Mouse (Mus musculus) kidney, embryonic 16.5 days (tissue): ENCODE results near the gene Gm26992. TPM values are rescaled to one million over a fixed set of nuclear protein-coding genes. Genes with fewer than 3 reads are reported as not detected.
"Not testable (repeated sequence)": the region's sequence is repeated elsewhere in the genome, so short reads cannot be mapped to it uniquely, and the experiment has no call there.

ENCODE experiments used
- ATAC-seq: fragments of 200-750 bp; cut with Nextera tagmentation; 2 replicates; pipeline ENCODE4 v1.8.0; 2017; ENCODE audit warnings: moderate TSS enrichment; ENCODE audit not compliant: low FRiP score, low TSS enrichment
- H3K27ac ChIP-seq: fragments of 300-500 bp; sonication (generic); 2 replicates; pipeline ENCODE4 v1.5.1; 2014; ENCODE audit warnings: low read length
- H3K27me3 ChIP-seq: fragments of 300-500 bp; sonication (generic); 2 replicates; pipeline ENCODE4 v1.6.1; 2014; ENCODE audit warnings: low read length, control low read depth, mixed read lengths; ENCODE audit not compliant: insufficient read depth
- H3K36me3 ChIP-seq: fragments of 300-500 bp; sonication (generic); 2 replicates; pipeline ENCODE4 v1.6.1; 2014; ENCODE audit warnings: low read length, control low read depth, mixed read lengths; ENCODE audit not compliant: insufficient read depth
- H3K4me1 ChIP-seq: fragments of 300-500 bp; sonication (generic); 2 replicates; pipeline ENCODE4 v1.6.1; 2014; ENCODE audit warnings: low read length, control low read depth, mixed read lengths; ENCODE audit not compliant: insufficient read depth
- H3K4me2 ChIP-seq: fragments of 300-500 bp; sonication (generic); replicated peaks from 2 replicates; pipeline ENCODE4 v1.6.1; 2014; ENCODE audit warnings: low read depth, low read length
- H3K4me3 ChIP-seq: fragments of 300-500 bp; sonication (generic); 2 replicates; pipeline ENCODE4 v1.5.1; 2014; ENCODE audit warnings: mild to moderate bottlenecking, low read length
- H3K9ac ChIP-seq: fragments of 300-500 bp; sonication (generic); replicated peaks from 2 replicates; pipeline ENCODE4 v1.6.1; 2014; ENCODE audit warnings: low read length
- H3K9me3 ChIP-seq: fragments of 300-500 bp; sonication (generic); 2 replicates; pipeline ENCODE4 v1.6.1; 2016; ENCODE audit warnings: low read length, control low read depth
- WGBS: fragments of 180-500 bp; shearing (Covaris S2); extraction: QIAGEN DNeasy Blood & Tissue Kit; methylation state at CpG from one replicate; pipeline ENCODE4 v1.1.7; 2014; 5-methylcytosine and 5-hydroxymethylcytosine counted together
- polyA plus RNA-seq: library from polyadenylated mRNA; unstranded; fragments of >200 nt; fragmentation: Nextera tagmentation; extraction: Ambion mirVana; gene quantifications from 2 replicates; pipeline ENCODE4 v1.2.1, GENCODE M21; 2015

Gm26992 gene
- polyA plus RNA-seq, 1 experiment from 2014 or later = not detected

DNA sequence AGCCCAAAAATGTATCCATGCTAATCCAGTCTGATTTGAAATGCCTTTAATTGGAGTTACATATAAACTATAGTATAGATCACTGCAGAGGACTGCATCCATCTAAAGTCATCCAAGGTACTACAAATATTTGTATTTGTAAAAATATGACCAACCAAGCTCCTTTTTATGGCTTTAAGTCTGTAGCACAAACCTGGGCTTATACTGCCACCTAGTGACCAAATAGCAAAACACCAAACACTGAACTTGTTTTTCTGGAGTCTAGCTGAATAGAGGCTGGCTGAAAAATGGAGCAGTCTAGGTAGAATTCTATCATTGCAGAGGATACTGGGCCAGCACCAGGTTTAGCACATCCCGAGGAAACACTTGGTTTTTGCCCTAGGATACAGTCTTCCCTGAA lies 19.0 kb downstream of the Gm26992 start:
- 0% methylated on average over 1 of the region's 1 CpGs for WGBS
- Histone ChIP-seq H3K4me3 (no peak overlapping the region), H3K4me1 (no peaks in the 10 kb centered on the region), H3K27me3 (peaks cover 38% of the 10 kb centered on the region), H3K9ac (no peak overlapping the region), H3K4me2 (no peak overlapping the region), H3K27ac (no peak overlapping the region), H3K9me3 (no peaks in the 10 kb centered on the region), H3K36me3 (no peaks in the 10 kb centered on the region)
- ATAC-seq = no peak

- Histone ChIP-seq H3K27me3 (peaks cover 40% of the 10 kb centered on the region), H3K36me3 (no peaks in the 10 kb centered on the region), H3K4me1 (no peaks in the 10 kb centered on the region), H3K4me2 (no peak overlapping the region), H3K9ac (no peak overlapping the region), H3K27ac (no peak overlapping the region), H3K9me3 (no peaks in the 10 kb centered on the region), H3K4me3 (no peak overlapping the region)
- 43% methylated on average over 7 of the region's 7 CpGs for WGBS
- ATAC-seq = no peak
Observed at GRCm38 (mm10) chrX:103443755-103444154, 21.9 kb downstream of the Gm26992 start.

DNA sequence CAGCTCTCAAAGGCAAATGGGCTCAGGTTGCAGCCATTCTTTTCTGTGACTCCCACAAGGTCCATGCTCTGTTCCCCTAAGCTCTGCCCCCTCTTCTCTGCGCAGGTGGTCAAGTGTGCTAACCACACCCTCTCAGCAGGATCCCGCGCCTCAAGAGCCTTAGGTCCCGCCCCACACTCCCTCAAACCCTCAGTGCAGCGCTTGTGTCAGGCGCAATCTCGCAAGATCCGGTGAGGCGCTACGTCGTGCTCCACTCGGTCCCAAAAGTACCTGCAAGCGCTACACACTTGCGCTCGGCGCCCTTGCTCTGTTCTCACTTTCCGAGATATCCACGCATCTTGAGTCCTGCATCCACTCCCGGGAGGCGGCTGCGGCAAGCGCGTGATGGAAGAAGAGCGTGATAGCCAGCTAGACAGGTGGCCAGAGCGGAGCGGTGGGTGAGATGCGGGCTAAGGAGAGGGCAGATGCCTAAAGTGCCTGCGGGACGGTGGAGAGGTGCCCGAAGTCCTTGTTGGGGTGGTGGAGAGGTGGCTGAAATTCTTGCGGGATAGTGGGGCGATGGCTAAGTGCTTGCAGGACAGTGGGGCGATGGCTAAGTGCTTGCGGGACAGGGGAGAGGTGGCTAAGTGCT lies 25.8 kb downstream of the Gm26992 start:
- Histone ChIP-seq H3K36me3 (no peaks in the 10 kb centered on the region), H3K27me3 (peaks cover 39% of the 10 kb centered on the region), H3K4me1 (no peaks in the 10 kb centered on the region), H3K9ac (peak overlapping the region; percentile 2; the same call in 1 of the 2 replicates), H3K4me2 (peak overlapping the region; percentile 59), H3K4me3 (peak overlapping the region; percentile 34), H3K9me3 (no peaks in the 10 kb centered on the region), H3K27ac (no peak overlapping the region)
- ATAC-seq = peak; percentile 73; the same call in 1 of the 2 replicates
- 10% methylated on average over 34 of the region's 34 CpGs for WGBS

GRCm38 (mm10) chrX:103448429-103448828 lies 26.6 kb downstream of the Gm26992 start:
- WGBS = 46% methylated on average over 10 of the region's 13 CpGs
- not testable (repeated sequence) for H3K9ac ChIP-seq, H3K9me3 ChIP-seq, H3K36me3 ChIP-seq, ATAC-seq, H3K4me1 ChIP-seq, H3K27ac ChIP-seq
- Histone ChIP-seq H3K4me2 (peak overlapping the region; percentile 59; the same call in 1 of the 2 replicates), H3K27me3 (peaks cover 39% of the 10 kb centered on the region), H3K4me3 (peak overlapping the region; percentile 34; the same call in 1 of the 2 replicates)

DNA sequence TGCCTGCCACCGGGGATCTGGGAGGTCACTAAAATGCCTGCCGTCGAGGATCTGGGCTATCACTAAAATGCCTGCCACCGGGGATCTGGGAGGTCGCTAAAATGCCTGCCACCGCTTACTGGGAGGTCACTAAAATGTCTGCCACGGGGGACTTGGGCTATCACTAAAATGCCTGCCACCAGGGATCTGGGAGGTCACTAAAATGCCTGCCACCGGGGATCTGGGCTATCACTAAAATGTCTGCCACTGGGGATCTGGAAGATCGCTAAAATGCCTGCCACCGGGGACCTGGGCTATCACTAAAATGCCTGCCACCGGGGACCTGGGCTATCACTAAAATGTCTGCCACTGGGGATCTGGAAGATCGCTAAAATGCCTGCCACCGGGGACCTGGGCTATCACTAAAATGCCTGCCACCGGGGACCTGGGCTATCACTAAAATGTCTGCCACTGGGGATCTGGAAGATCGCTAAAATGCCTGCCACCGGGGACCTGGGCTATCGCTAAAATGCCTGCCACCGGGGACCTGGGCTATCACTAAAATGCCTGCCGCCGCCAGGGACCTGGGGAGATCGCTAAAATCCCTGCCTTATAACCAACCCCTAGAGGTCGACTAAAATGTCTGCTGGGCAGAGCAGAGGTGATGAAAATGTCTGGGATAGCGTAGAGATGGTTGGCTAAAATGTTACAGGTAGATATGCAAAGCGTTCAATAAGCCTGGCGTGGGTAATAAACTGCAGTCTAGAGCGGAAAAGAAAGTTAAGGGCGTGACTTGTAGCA lies 27.3 kb downstream of the Gm26992 start:
- not testable (repeated sequence) for H3K4me1 ChIP-seq, H3K9ac ChIP-seq, H3K4me2 ChIP-seq, H3K36me3 ChIP-seq, ATAC-seq, H3K9me3 ChIP-seq, H3K4me3 ChIP-seq, H3K27ac ChIP-seq
- H3K27me3 ChIP-seq = peaks cover 38% of the 10 kb centered on the region
- 71% methylated on average over 18 of the region's 27 CpGs for WGBS

- Histone ChIP-seq H3K4me2 (no peak overlapping the region), H3K36me3 (no peaks in the 10 kb centered on the region), H3K27ac (no peak overlapping the region), H3K9me3 (no peaks in the 10 kb centered on the region), H3K4me1 (no peaks in the 10 kb centered on the region), H3K9ac (no peak overlapping the region), H3K27me3 (peaks cover 16% of the 10 kb centered on the region), H3K4me3 (no peak overlapping the region)
- ATAC-seq = no peak
- 71% methylated on average over 6 of the region's 6 CpGs for WGBS
Observed at GRCm38 (mm10) chrX:103452815-103453214, 31.0 kb downstream of the Gm26992 start.

- H3K27ac ChIP-seq = no peak overlapping the region
- no peaks in the 10 kb centered on the region; the same call in 1 of the 2 replicates for H3K36me3 ChIP-seq
- no peaks in the 10 kb centered on the region for H3K4me1 ChIP-seq
- no peaks in the 10 kb centered on the region for H3K9me3 ChIP-seq
- no peak overlapping the region for H3K4me3 ChIP-seq
- no peak overlapping the region for H3K9ac ChIP-seq
- WGBS = 72% methylated on average over 5 of the region's 5 CpGs
- no peak overlapping the region for H3K4me2 ChIP-seq
- no peaks in the 10 kb centered on the region for H3K27me3 ChIP-seq
- no peak for ATAC-seq
Observed at GRCm38 (mm10) chrX:103460056-103460455, 38.2 kb downstream of the Gm26992 start.

- ATAC-seq = no peak
- H3K4me2 ChIP-seq = no peak overlapping the region
- no peaks in the 10 kb centered on the region for H3K36me3 ChIP-seq
- no peaks in the 10 kb centered on the region for H3K27me3 ChIP-seq
- WGBS = 81% methylated on average over 2 of the region's 2 CpGs
- H3K4me3 ChIP-seq = no peak overlapping the region
- H3K9ac ChIP-seq = no peak overlapping the region
- H3K9me3 ChIP-seq = no peaks in the 10 kb centered on the region
- no peaks in the 10 kb centered on the region for H3K4me1 ChIP-seq
- H3K27ac ChIP-seq = no peak overlapping the region
Observed at GRCm38 (mm10) chrX:103468998-103469397, 47.2 kb downstream of the Gm26992 start.

DNA sequence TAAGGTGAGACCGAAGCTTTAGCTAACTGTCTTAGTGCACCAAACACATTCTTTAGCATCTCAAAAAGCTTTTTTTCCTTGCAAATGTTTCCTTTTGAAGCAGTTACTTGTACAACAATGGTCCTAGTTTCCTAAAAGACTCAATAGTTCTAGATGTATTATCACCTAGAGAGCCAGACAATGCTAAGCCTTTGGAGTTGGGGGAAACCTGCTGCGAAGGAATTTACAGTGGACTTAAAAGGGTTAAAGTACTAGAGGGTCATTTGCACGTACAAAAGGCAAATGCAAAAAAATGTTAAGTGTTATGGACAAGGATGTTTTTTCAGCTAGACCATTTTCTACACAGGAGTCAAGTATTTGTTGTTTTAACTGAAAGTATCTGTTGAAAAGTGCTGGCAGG lies 50.5 kb downstream of the Gm26992 start:
- no peaks in the 10 kb centered on the region for H3K4me1 ChIP-seq
- H3K36me3 ChIP-seq = no peaks in the 10 kb centered on the region
- H3K9ac ChIP-seq = no peak overlapping the region
- H3K4me3 ChIP-seq = no peak overlapping the region
- no peak overlapping the region for H3K4me2 ChIP-seq
- H3K27ac ChIP-seq = no peak overlapping the region
- H3K27me3 ChIP-seq = no peaks in the 10 kb centered on the region
- no peak for ATAC-seq
- no peaks in the 10 kb centered on the region for H3K9me3 ChIP-seq
- 74% methylated on average over 3 of the region's 3 CpGs for WGBS

DNA sequence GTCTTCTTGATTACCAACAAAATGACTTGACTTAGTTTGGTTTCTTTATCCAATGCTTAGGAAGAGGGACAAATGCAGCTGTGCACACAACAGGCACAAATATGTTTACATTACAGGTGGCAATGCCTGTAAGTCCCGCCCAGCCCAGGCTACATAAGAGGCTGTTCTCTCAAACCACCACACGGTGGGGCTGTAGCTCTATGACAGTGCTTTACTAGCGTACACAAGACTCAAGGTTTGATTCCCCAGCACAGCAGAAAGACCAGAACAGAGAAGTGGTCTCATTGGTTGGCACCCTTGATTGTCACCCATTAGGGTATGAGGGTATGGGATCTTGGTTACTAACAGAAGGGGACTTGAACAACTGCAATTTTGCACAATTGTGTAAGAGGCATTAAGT lies 55.7 kb downstream of the Gm26992 start:
- 12% methylated on average over 3 of the region's 3 CpGs for WGBS
- ATAC-seq = peak; percentile 27; the same call in 1 of the 2 replicates
- peaks cover 3% of the 10 kb centered on the region; the same call in 1 of the 2 replicates for H3K9me3 ChIP-seq

More for the DNA sequence above, 55.7 kb downstream of the Gm26992 start:
- no peak overlapping the region for H3K9ac ChIP-seq
- no peak overlapping the region for H3K4me2 ChIP-seq
- no peaks in the 10 kb centered on the region for H3K4me1 ChIP-seq
- H3K4me3 ChIP-seq = no peak overlapping the region
- H3K27ac ChIP-seq = no peak overlapping the region
- no peaks in the 10 kb centered on the region for H3K36me3 ChIP-seq
- no peaks in the 10 kb centered on the region for H3K27me3 ChIP-seq
